Mouse (Mus musculus) spleen, postnatal 0 days (tissue): ENCODE results near the gene 1700015F17Rik. TPM values are rescaled to one million over a fixed set of nuclear protein-coding genes. Genes with fewer than 3 reads are reported as not detected.

Experiments used
- polyA plus RNA-seq: library from polyadenylated mRNA; unstranded; fragments of >200 nt; fragmentation: Nextera tagmentation; extraction: Ambion mirVana; gene quantifications from 2 replicates; pipeline ENCODE4 v1.2.1, GENCODE M21; 2015

Gene 1700015F17Rik
- polyA plus RNA-seq: not detected in 2 replicates

GRCm38 (mm10) chr5:5479043-5479442 is at the start of gene 1700015F17Rik:
Gene 1700015F17Rik (minus strand): TSS chr5:5479143.

DNA sequence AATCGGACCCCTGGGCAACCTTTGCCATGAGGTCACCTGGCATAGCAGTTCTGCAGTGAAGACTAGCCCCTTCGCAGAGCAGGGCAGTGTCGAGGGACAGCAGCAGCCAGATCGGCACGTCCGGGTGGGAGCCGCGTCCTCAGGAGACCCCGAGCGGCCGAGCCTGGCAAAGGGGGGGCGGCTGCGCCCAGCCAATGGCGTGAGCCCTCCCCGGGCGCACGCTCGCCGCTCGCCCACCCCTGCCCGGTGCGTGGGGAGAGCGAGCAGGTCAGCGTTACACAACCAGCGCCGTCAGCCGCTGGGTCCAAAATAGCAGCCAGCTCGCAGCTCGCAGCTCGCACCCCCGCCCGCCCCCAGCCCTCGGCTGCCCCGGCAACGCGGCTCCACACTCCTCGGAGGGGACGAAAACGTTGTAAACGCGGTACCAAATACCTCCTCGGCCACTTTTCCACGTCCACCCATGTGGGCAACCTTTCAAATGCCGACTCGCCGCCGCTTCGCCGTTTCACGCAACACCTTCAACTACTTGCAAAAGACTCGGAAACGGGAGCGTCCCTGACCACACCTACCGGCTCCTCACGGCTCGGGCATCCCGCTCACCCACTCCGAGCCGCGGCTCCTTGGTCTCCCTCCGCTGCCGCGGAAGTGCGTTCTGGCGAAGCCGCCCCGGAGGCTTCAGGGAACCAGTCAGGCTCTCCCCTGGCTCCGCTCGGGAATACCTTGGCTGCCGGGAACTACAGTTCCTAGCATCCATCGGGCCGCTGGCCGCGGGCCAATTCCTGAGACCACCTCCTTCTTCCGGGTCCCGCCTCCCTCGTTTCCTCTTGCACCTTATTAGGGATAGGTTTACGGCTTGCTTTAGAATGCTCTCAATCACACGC is 35.5 kb upstream of the 1700015F17Rik start, which contains the start of gene Cldn12:
Gene Cldn12, minus strand, starts transcription at position 763 of the 881 bp plus-strand sequence.

DNA sequence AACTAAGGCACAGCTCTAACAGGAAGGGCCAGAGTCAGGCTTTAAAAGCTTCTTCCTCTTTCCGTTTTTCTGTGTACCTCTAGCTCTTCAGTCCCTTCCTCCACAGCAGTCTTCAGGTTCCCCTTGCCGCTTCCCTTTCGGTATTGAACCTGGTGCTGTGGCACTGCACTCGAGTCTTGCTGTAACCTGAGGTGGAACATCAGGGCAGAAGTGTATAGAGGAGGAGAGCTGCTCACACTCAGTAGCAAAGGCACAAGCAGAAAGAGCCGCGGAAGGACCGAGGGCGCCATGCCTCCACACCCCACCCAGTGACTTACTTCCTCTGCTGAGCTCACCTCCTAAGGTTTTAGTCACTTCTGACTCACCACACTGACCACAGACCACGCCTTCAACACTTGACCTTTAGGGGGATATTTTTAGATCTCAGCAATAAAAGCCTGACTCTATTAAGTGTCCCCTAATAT is 58.9 kb downstream of the 1700015F17Rik start, which contains the start of gene Cdk14:
Gene Cdk14, minus strand, starts transcription at position 321 of the 464 bp plus-strand sequence.

Other genes starting within 250 kb of the 1700015F17Rik start
- gene Cdk14, start 58.8 kb downstream of the 1700015F17Rik start, polyA plus RNA-seq: 11.4 and 15.4 TPM in 2 replicates
- gene Cldn12, start 35.8 kb upstream of the 1700015F17Rik start, polyA plus RNA-seq: 2.6 and 2.8 TPM in 2 replicates
- gene Gtpbp10, start 80.4 kb upstream of the 1700015F17Rik start, polyA plus RNA-seq: 8.9 and 9.1 TPM in 2 replicates
- gene Gm8773, start 94.7 kb upstream of the 1700015F17Rik start, polyA plus RNA-seq: 0.25 and 0.33 TPM in 2 replicates
- gene Cfap69, start 185.1 kb upstream of the 1700015F17Rik start, polyA plus RNA-seq: 0.19 and 0.24 TPM in 2 replicates
- 0.45 TPM in 2 replicates for gene Steap2, start 215.4 kb upstream of the 1700015F17Rik start, polyA plus RNA-seq